Comparison of ENCODE assay signal across 18 mouse cellular contexts in the genomic region with DNA sequence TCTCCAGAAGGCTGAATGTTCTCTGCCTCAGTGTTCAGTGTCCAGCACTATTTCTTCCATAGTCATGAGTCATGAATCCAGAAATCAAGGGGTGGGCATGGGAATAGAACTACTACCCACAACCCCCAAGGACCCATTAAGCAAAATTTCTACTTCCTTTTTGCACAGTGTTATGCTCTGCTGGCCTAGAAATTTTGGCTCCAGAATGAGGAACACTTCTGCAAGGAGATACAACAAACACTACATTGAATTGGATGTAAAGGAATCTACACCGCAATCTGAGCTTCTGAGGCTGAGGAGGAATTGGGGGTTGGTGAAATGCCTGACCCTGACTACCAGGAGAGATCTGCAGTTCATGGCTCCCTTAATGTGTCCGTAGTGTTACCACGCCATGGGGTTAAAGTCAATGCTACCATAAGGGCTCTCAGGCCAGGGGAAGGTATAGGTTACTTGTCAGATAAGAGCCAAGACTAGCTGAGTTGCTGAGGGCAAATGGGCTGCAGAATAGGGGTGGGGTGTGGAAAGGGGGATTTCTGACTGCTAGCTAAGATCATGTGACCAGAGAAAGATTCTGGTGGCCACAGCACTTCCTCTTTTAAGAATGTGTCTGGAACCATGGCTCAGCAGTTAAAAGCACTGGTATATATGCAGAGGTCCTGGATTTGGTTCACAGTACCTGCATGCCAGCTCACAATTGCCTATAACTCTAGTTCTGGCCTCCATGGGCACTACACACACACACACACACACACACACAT. TPM values are rescaled to one million over a fixed set of nuclear protein-coding genes. Genes with fewer than 3 reads are reported as not detected.
A peak's percentile ranks its signal among the peaks of the same experiment; 100 is the strongest.
DNase-seq lines count a peak whose midpoint lies in the region; ATAC-seq and TF ChIP-seq lines count a peak whose summit lies in the region.
"Had no signal": no experiment of that assay in that cellular context is flagged by ENCODE, and none has a peak within 500 bp of the region (broad histone marks: within the 10 kb centered on the region; RNA-seq: fewer than 3 reads in every experiment).

No protein-coding gene starts in this region.

- no peak for TF ChIP-seq CTCF in liver, adult 2 months (IDR thresholded peaks at IDR 0.05; ENCODE audit: low read depth, low read length)
- TF ChIP-seq CTCF in bone marrow macrophage, adult 2 months (IDR thresholded peaks at IDR 0.05; ENCODE audit: low read depth, low read length), result no peak

- no peak for TF ChIP-seq POLR2A in liver, adult 2 months (IDR thresholded peaks at IDR 0.05; ENCODE audit: extremely low read depth, insufficient read depth, low read length)
- no peak for TF ChIP-seq POLR2A in bone marrow macrophage, adult 2 months (IDR thresholded peaks at IDR 0.05; ENCODE audit: borderline replicate concordance, low read depth, low read length)

- H3K4me3 ChIP-seq in liver, adult 2 months (ENCODE audit: insufficient read depth, low read depth, low read length), result no peak overlapping the region
- H3K4me3 ChIP-seq in bone marrow macrophage, adult 2 months (ENCODE audit: insufficient read depth, low read length), result peak overlapping the region; percentile 26
- H3K4me3 ChIP-seq in megakaryocyte, embryonic 14.5 days (replicated peaks), result peak overlapping the region; percentile 57
- no peak overlapping the region for H3K4me3 ChIP-seq in neural tube, embryonic 15.5 days (replicated peaks)
- H3K4me3 ChIP-seq: embryonic facial prominence, embryonic 13.5 days; hindbrain, embryonic 13.5 days had no signal

- H3K79me2 ChIP-seq in liver, adult 2 months (ENCODE audit: control insufficient read depth, insufficient read depth, low read length), result no peaks in the 10 kb centered on the region

- H3K4me1 ChIP-seq in liver, adult 2 months (ENCODE audit: control insufficient read depth, insufficient read depth, low read length), result peaks cover 27% of the 10 kb centered on the region
- H3K4me1 ChIP-seq in bone marrow macrophage, adult 2 months (ENCODE audit: control insufficient read depth, insufficient read depth, low read length), result peaks cover 70% of the 10 kb centered on the region
- H3K4me1 ChIP-seq in megakaryocyte, embryonic 14.5 days, result peaks cover 72% of the 10 kb centered on the region
- no peaks in the 10 kb centered on the region for H3K4me1 ChIP-seq in neural tube, embryonic 15.5 days
- H3K4me1 ChIP-seq: embryonic facial prominence, embryonic 13.5 days; hindbrain, embryonic 13.5 days had no signal

- H3K9me3 ChIP-seq in megakaryocyte, embryonic 14.5 days, result peaks cover 7% of the 10 kb centered on the region
- no peaks in the 10 kb centered on the region for H3K9me3 ChIP-seq in neural tube, embryonic 15.5 days (replicated peaks)
- H3K9me3 ChIP-seq: embryonic facial prominence, embryonic 13.5 days; hindbrain, embryonic 13.5 days had no signal

- 89% methylated on average over 3 of the region's 3 CpGs for WGBS in liver, adult 2 months
- WGBS in neural tube, embryonic 15.5 days, result 96% methylated on average over 3 of the region's 3 CpGs

- ATAC-seq in neural tube, embryonic 15.5 days (ENCODE audit: low FRiP score), result no peak
- ATAC-seq: intestine, postnatal 0 days had no signal

- H3K36me3 ChIP-seq in liver, adult 2 months (ENCODE audit: control insufficient read depth, insufficient read depth, low read length), result no peaks in the 10 kb centered on the region
- peaks cover 37% of the 10 kb centered on the region for H3K36me3 ChIP-seq in megakaryocyte, embryonic 14.5 days (replicated peaks; ENCODE audit: low read length)
- H3K36me3 ChIP-seq in neural tube, embryonic 15.5 days, result peaks cover 32% of the 10 kb centered on the region

- H3K9ac ChIP-seq in liver, adult 2 months (ENCODE audit: low read depth, low read length), result no peak overlapping the region
- H3K9ac ChIP-seq in neural tube, embryonic 15.5 days (replicated peaks), result no peak overlapping the region
- H3K9ac ChIP-seq: embryonic facial prominence, embryonic 13.5 days; hindbrain, embryonic 13.5 days; liver, embryonic 14.5 days had no signal

- no peak overlapping the region for H3K4me2 ChIP-seq in neural tube, embryonic 15.5 days
- H3K4me2 ChIP-seq: embryonic facial prominence, embryonic 13.5 days; hindbrain, embryonic 13.5 days had no signal

- H3K27ac ChIP-seq in liver, adult 2 months (replicated peaks; ENCODE audit: insufficient read depth, low read depth, low read length), result peak overlapping the region; percentile 53; the same call in 1 of the 2 replicates
- H3K27ac ChIP-seq in bone marrow macrophage, adult 2 months (ENCODE audit: insufficient read depth, low read depth, low read length), result peak overlapping the region; percentile 99
- no peak overlapping the region for H3K27ac ChIP-seq in neural tube, embryonic 15.5 days (replicated peaks)
- H3K27ac ChIP-seq: embryonic facial prominence, embryonic 13.5 days; hindbrain, embryonic 13.5 days; liver, embryonic 14.5 days had no signal

- no peak for DNase-seq in liver, adult 2 months (ENCODE audit: extremely low read depth, low read depth, low spot score)
- no peak for DNase-seq in liver
- DNase-seq in B cell, adult 2 months, result peak; percentile 68 to 75
- DNase-seq in cerebellum, adult 11 months, result no peak
- no peak for DNase-seq in frontal cortex, postnatal 25 days (ENCODE audit: low spot score in 2 of 2)
- DNase-seq: cerebellum, adult 2 months; gastrocnemius, postnatal 36 days; kidney, postnatal 14 days; thymus, adult 18-20 months had no signal

- no peaks in the 10 kb centered on the region for H3K27me3 ChIP-seq in liver, adult 2 months (ENCODE audit: control insufficient read depth, insufficient read depth, low read length)
- H3K27me3 ChIP-seq in megakaryocyte, embryonic 14.5 days (replicated peaks), result peaks cover 19% of the 10 kb centered on the region
- no peaks in the 10 kb centered on the region for H3K27me3 ChIP-seq in neural tube, embryonic 15.5 days (replicated peaks)
- H3K27me3 ChIP-seq: embryonic facial prominence, embryonic 13.5 days; hindbrain, embryonic 13.5 days had no signal

RNA-seq across cellular contexts. Expression of gene Cd81, which starts 14.2 kb away (rescaled TPM):
- 363 and 420 TPM in 2 replicates for total RNA-seq in liver, adult 2 months (2014; rRNA removed)
- polyA plus RNA-seq in liver, adult 2 months (2012; rRNA removed), result 616 and 625 TPM in 2 replicates
- 314 and 321 TPM in 2 replicates for polyA plus RNA-seq in bone marrow macrophage, adult 2 months (2012; ENCODE audit: insufficient read depth, insufficient read length, missing spikeins)
- polyA plus RNA-seq in megakaryocyte, embryonic 14.5 days (2012; ENCODE audit: insufficient read depth, low replicate concordance), result 774 and 1,679 TPM in 2 replicates
- 493 and 522 TPM in 2 replicates for polyA plus RNA-seq in neural tube, embryonic 15.5 days (2015; fragmentation: Nextera tagmentation; extraction: Ambion mirVana)

RNA-seq across cellular contexts. Expression of gene Tssc4, which starts 30.7 kb away (rescaled TPM):
- 11.9 and 13.4 TPM in 2 replicates for total RNA-seq in liver, adult 2 months (2014; rRNA removed)
- polyA plus RNA-seq in liver, adult 2 months (2012; rRNA removed), result 45.6 and 47.7 TPM in 2 replicates
- 17.5 and 23.0 TPM in 2 replicates for polyA plus RNA-seq in bone marrow macrophage, adult 2 months (2012; ENCODE audit: insufficient read depth, insufficient read length, missing spikeins)
- 167 and 219 TPM in 2 replicates for polyA plus RNA-seq in megakaryocyte, embryonic 14.5 days (2012; ENCODE audit: insufficient read depth, low replicate concordance)
- 92.9 and 94.5 TPM in 2 replicates for polyA plus RNA-seq in neural tube, embryonic 15.5 days (2015; fragmentation: Nextera tagmentation; extraction: Ambion mirVana)

RNA-seq across cellular contexts. Expression of gene Tspan32, which starts 33.5 kb away (rescaled TPM):
- 0.46 and 1.1 TPM in 2 replicates for total RNA-seq in liver, adult 2 months (2014; rRNA removed)
- polyA plus RNA-seq in liver, adult 2 months (2012; rRNA removed), result 0.56 and 1.0 TPM in 2 replicates
- polyA plus RNA-seq in bone marrow macrophage, adult 2 months (2012; ENCODE audit: insufficient read depth, insufficient read length, missing spikeins), result 23.9 and 25.7 TPM in 2 replicates
- 109 and 119 TPM in 2 replicates for polyA plus RNA-seq in megakaryocyte, embryonic 14.5 days (2012; ENCODE audit: insufficient read depth, low replicate concordance)
- 0.51 and 1.4 TPM in 2 replicates for polyA plus RNA-seq in neural tube, embryonic 15.5 days (2015; fragmentation: Nextera tagmentation; extraction: Ambion mirVana)
- total RNA-seq: layer of hippocampus, postnatal 10 days had no signal

RNA-seq across cellular contexts. Expression of gene Trpm5, which starts 56.1 kb away (rescaled TPM):
- under 0.01 and 0.07 TPM in 2 replicates for total RNA-seq in liver, adult 2 months (2014; rRNA removed)
- 0.02 TPM in 1 of 2 replicates, not detected in the other for polyA plus RNA-seq in liver, adult 2 months (2012; rRNA removed)
- polyA plus RNA-seq in bone marrow macrophage, adult 2 months (2012; ENCODE audit: insufficient read depth, insufficient read length, missing spikeins), result not detected in 2 replicates
- not detected in 2 replicates for polyA plus RNA-seq in megakaryocyte, embryonic 14.5 days (2012; ENCODE audit: insufficient read depth, low replicate concordance)
- 1.8 and 3.9 TPM in 2 replicates for polyA plus RNA-seq in neural tube, embryonic 15.5 days (2015; fragmentation: Nextera tagmentation; extraction: Ambion mirVana)
- total RNA-seq: gastrocnemius, postnatal 36 days had no signal
- polyA plus RNA-seq: cortical plate, adult 2 months had no signal

Comparison
In these comparisons a context has a peak if more than half of its experiments do, and no peak if none do; other contexts are left out.
1. DNase-seq: peak in B cell, adult 2 months (2 of 2); none in liver, adult 2 months (single experiment), liver (single experiment), cerebellum, adult 11 months (single experiment) and frontal cortex, postnatal 25 days (0 of 2).
2. H3K4me3 ChIP-seq: peak in bone marrow macrophage, adult 2 months (single experiment) and megakaryocyte, embryonic 14.5 days (single experiment); none in liver, adult 2 months (single experiment) and neural tube, embryonic 15.5 days (single experiment).
3. RNA of gene Tspan32, which starts 33.5 kb away (polyA plus RNA-seq): 109 to 119 TPM in megakaryocyte, embryonic 14.5 days and 23.9 to 25.7 TPM in bone marrow macrophage, adult 2 months; 0.56 to 1.0 TPM in liver, adult 2 months and 0.51 to 1.4 TPM in neural tube, embryonic 15.5 days; every median in the first group is over 10 times any median in the second.